Mouse (Mus musculus): ENCODE results near the gene Mien1. TPM values are rescaled to one million over a fixed set of nuclear protein-coding genes. Genes with fewer than 3 reads are reported as not detected.

Gene Mien1
- polyA plus RNA-seq, 1 experiment from 2014 or later: 93.8 TPM

GRCm38 (mm10) chr11:98474967-98475366 lies 36.2 kb upstream of the Mien1 start:
- Histone ChIP-seq H3K9me3 (no peaks in the 10 kb centered on the region), H3K4me1 (peaks cover 5% of the 10 kb centered on the region; the same call in 1 of the 2 replicates), H3K36me3 (no peaks in the 10 kb centered on the region), H3K9ac (no peak overlapping the region), H3K27ac (replicated peaks) (no peak overlapping the region), H3K4me3 (no peak overlapping the region), H3K4me2 (no peak overlapping the region), H3K27me3 (replicated peaks) (peaks cover 14% of the 10 kb centered on the region)
- WGBS: 79% methylated on average over 11 of the region's 11 CpGs
- no peak for ATAC-seq (ENCODE audit: extremely low read depth, insufficient number of reproducible peaks, low FRiP score, low TSS enrichment)

GRCm38 (mm10) chr11:98473916-98474479 lies 35.2 kb upstream of the Mien1 start:
- 56% methylated on average over 8 of the region's 8 CpGs for WGBS
- H3K27ac ChIP-seq (replicated peaks): no peak overlapping the region
- 0 out of 2 replicates have a peak, but pooled peaks cover 3% of the 10 kb centered on the region for H3K4me1 ChIP-seq
- no peak overlapping the region for H3K4me3 ChIP-seq
- H3K9me3 ChIP-seq: no peaks in the 10 kb centered on the region
- no peak overlapping the region for H3K4me2 ChIP-seq
- no peak overlapping the region for H3K9ac ChIP-seq
- H3K27me3 ChIP-seq (replicated peaks): peaks cover 17% of the 10 kb centered on the region
- no peaks in the 10 kb centered on the region for H3K36me3 ChIP-seq
- ATAC-seq (ENCODE audit: extremely low read depth, insufficient number of reproducible peaks, low FRiP score, low TSS enrichment): no peak

GRCm38 (mm10) chr11:98472696-98473095 lies 33.9 kb upstream of the Mien1 start:
- Histone ChIP-seq H3K4me3 (no peak overlapping the region), H3K4me1 (no peaks in the 10 kb centered on the region), H3K27ac (replicated peaks) (no peak overlapping the region), H3K9ac (no peak overlapping the region), H3K4me2 (no peak overlapping the region), H3K36me3 (no peaks in the 10 kb centered on the region), H3K27me3 (replicated peaks) (peaks cover 27% of the 10 kb centered on the region), H3K9me3 (no peaks in the 10 kb centered on the region)
- WGBS: 69% methylated on average over 4 of the region's 4 CpGs
- ATAC-seq (ENCODE audit: extremely low read depth, insufficient number of reproducible peaks, low FRiP score, low TSS enrichment): no peak

- H3K27ac ChIP-seq (replicated peaks): no peak overlapping the region
- H3K36me3 ChIP-seq: no peaks in the 10 kb centered on the region
- H3K4me1 ChIP-seq: no peaks in the 10 kb centered on the region
- no peaks in the 10 kb centered on the region for H3K9me3 ChIP-seq
- ATAC-seq (ENCODE audit: extremely low read depth, insufficient number of reproducible peaks, low FRiP score, low TSS enrichment): no peak
- H3K4me2 ChIP-seq: no peak overlapping the region
- H3K9ac ChIP-seq: no peak overlapping the region
- H3K27me3 ChIP-seq (replicated peaks): peaks cover 38% of the 10 kb centered on the region
- no peak overlapping the region for H3K4me3 ChIP-seq
- WGBS: 66% methylated on average over 6 of the region's 6 CpGs
Observed at GRCm38 (mm10) chr11:98470795-98471194, 32.0 kb upstream of the Mien1 start.

- H3K4me3 ChIP-seq: no peak overlapping the region
- WGBS: 69% methylated on average over 22 of the region's 22 CpGs
Observed at GRCm38 (mm10) chr11:98469761-98470714, 31.2 kb upstream of the Mien1 start.

GRCm38 (mm10) chr11:98464516-98464915 lies 25.7 kb upstream of the Mien1 start:
- Histone ChIP-seq H3K27ac (replicated peaks) (no peak overlapping the region), H3K27me3 (replicated peaks) (peaks cover 64% of the 10 kb centered on the region), H3K4me3 (no peak overlapping the region), H3K9me3 (no peaks in the 10 kb centered on the region), H3K4me1 (no peaks in the 10 kb centered on the region), H3K36me3 (no peaks in the 10 kb centered on the region), H3K9ac (no peak overlapping the region), H3K4me2 (no peak overlapping the region)
- 61% methylated on average over 6 of the region's 6 CpGs for WGBS
- no peak for ATAC-seq (ENCODE audit: extremely low read depth, insufficient number of reproducible peaks, low FRiP score, low TSS enrichment)

More at GRCm38 (mm10) chr11:98469761-98470714, 31.2 kb upstream of the Mien1 start:
- Histone ChIP-seq H3K36me3 (no peaks in the 10 kb centered on the region), H3K4me2 (no peak overlapping the region), H3K4me1 (no peaks in the 10 kb centered on the region), H3K9ac (no peak overlapping the region), H3K27me3 (replicated peaks) (peaks cover 42% of the 10 kb centered on the region), H3K9me3 (no peaks in the 10 kb centered on the region), H3K27ac (replicated peaks) (no peak overlapping the region)
- no peak for ATAC-seq (ENCODE audit: extremely low read depth, insufficient number of reproducible peaks, low FRiP score, low TSS enrichment)

- no peak for ATAC-seq (ENCODE audit: extremely low read depth, insufficient number of reproducible peaks, low FRiP score, low TSS enrichment)
- WGBS: 86% methylated on average over 9 of the region's 9 CpGs
- no peak overlapping the region for H3K27ac ChIP-seq (replicated peaks)
- no peaks in the 10 kb centered on the region for H3K4me1 ChIP-seq
- H3K9me3 ChIP-seq: no peaks in the 10 kb centered on the region
- H3K4me2 ChIP-seq: no peak overlapping the region
- H3K4me3 ChIP-seq: no peak overlapping the region
- peaks cover 67% of the 10 kb centered on the region for H3K27me3 ChIP-seq (replicated peaks)
- H3K36me3 ChIP-seq: no peaks in the 10 kb centered on the region
- no peak overlapping the region for H3K9ac ChIP-seq
Observed at GRCm38 (mm10) chr11:98463911-98464310, 25.1 kb upstream of the Mien1 start.

- no peaks in the 10 kb centered on the region for H3K9me3 ChIP-seq
- no peaks in the 10 kb centered on the region for H3K36me3 ChIP-seq
- H3K9ac ChIP-seq: no peak overlapping the region
- no peak overlapping the region for H3K4me2 ChIP-seq
- H3K4me1 ChIP-seq: peaks cover 8% of the 10 kb centered on the region
- 82% methylated on average over 6 of the region's 6 CpGs for WGBS
- H3K27me3 ChIP-seq (replicated peaks): peaks cover 66% of the 10 kb centered on the region
- H3K4me3 ChIP-seq: no peak overlapping the region
- no peak overlapping the region for H3K27ac ChIP-seq (replicated peaks)
- no peak for ATAC-seq (ENCODE audit: extremely low read depth, insufficient number of reproducible peaks, low FRiP score, low TSS enrichment)
Observed at GRCm38 (mm10) chr11:98462255-98462654, 23.5 kb upstream of the Mien1 start.

GRCm38 (mm10) chr11:98461109-98461720 lies 22.4 kb upstream of the Mien1 start:
- Histone ChIP-seq H3K4me2 (no peak overlapping the region), H3K4me3 (no peak overlapping the region), H3K27me3 (replicated peaks) (peaks cover 63% of the 10 kb centered on the region), H3K4me1 (peaks cover 12% of the 10 kb centered on the region), H3K9ac (no peak overlapping the region), H3K27ac (replicated peaks) (no peak overlapping the region), H3K9me3 (no peaks in the 10 kb centered on the region), H3K36me3 (no peaks in the 10 kb centered on the region)
- 57% methylated on average over 6 of the region's 6 CpGs for WGBS
- ATAC-seq (ENCODE audit: extremely low read depth, insufficient number of reproducible peaks, low FRiP score, low TSS enrichment): no peak

DNA sequence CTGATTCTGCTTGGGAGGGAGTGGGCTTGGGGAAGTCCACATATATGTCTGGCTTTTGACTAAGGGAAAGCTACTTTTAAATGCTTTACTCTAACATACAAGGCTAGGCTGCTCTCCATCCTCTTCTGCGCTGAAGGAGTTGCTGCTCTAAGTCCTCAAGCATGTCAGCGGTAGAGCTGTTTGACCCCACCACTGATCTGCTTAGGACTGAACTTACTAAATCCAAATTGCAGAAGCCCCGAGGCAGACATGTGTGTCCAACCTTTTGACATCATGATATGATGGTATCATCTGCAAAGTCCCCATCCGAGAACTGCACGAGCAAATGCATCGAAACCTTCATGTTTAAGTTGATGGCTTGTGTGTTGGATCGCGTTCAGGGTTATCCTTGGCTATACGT lies 21.1 kb upstream of the Mien1 start:
- H3K4me1 ChIP-seq: peaks cover 12% of the 10 kb centered on the region
- H3K27ac ChIP-seq (replicated peaks): no peak overlapping the region
- 74% methylated on average over 9 of the region's 9 CpGs for WGBS
- no peaks in the 10 kb centered on the region for H3K36me3 ChIP-seq
- no peak overlapping the region for H3K9ac ChIP-seq
- H3K9me3 ChIP-seq: no peaks in the 10 kb centered on the region
- peaks cover 59% of the 10 kb centered on the region for H3K27me3 ChIP-seq (replicated peaks)
- H3K4me2 ChIP-seq: no peak overlapping the region
- no peak for ATAC-seq (ENCODE audit: extremely low read depth, insufficient number of reproducible peaks, low FRiP score, low TSS enrichment)
- H3K4me3 ChIP-seq: no peak overlapping the region

GRCm38 (mm10) chr11:98459071-98459741 lies 20.4 kb upstream of the Mien1 start:
- 17% methylated on average over 11 of the region's 11 CpGs for WGBS
- H3K27ac ChIP-seq (replicated peaks): no peak overlapping the region
- peaks cover 12% of the 10 kb centered on the region for H3K4me1 ChIP-seq
- no peaks in the 10 kb centered on the region for H3K36me3 ChIP-seq
- no peak overlapping the region for H3K4me3 ChIP-seq
- 0 out of 2 replicates have a peak overlapping the region, but pooled peaks have one; percentile 81 for H3K9ac ChIP-seq
- peaks cover 61% of the 10 kb centered on the region for H3K27me3 ChIP-seq (replicated peaks)
- no peak overlapping the region for H3K4me2 ChIP-seq
- H3K9me3 ChIP-seq: no peaks in the 10 kb centered on the region
- no peak for ATAC-seq (ENCODE audit: extremely low read depth, insufficient number of reproducible peaks, low FRiP score, low TSS enrichment)
